Mouse (Mus musculus): ENCODE measurements around the gene Hemk1.
A peak's percentile ranks its signal among the peaks of the same experiment; 100 is the strongest.

Gene Hemk1

DNA sequence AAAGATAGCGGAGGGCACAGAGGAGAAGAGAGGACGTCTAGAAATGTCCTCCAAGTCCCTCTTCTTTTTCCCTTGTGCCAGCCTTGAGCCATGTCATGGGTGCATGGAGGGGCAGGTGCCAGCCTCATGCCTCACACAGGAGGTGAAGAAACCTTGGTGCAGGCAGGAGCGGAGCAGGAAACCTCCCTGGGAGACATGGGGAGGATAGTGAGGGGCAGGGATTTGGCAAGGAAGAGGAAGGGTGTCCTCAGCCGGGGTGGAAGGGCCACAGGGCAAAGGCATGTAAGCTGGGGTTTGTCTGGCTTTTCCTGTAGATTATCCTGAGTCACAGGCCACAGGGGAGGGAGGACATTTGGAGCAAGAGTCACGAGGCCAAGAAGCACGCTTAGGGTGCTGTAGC is 5.9 kb upstream of the Hemk1 start:
- DNase-seq (ENCODE audit: extremely low read depth, insufficient read length, low spot score), result peak; percentile 28

DNA sequence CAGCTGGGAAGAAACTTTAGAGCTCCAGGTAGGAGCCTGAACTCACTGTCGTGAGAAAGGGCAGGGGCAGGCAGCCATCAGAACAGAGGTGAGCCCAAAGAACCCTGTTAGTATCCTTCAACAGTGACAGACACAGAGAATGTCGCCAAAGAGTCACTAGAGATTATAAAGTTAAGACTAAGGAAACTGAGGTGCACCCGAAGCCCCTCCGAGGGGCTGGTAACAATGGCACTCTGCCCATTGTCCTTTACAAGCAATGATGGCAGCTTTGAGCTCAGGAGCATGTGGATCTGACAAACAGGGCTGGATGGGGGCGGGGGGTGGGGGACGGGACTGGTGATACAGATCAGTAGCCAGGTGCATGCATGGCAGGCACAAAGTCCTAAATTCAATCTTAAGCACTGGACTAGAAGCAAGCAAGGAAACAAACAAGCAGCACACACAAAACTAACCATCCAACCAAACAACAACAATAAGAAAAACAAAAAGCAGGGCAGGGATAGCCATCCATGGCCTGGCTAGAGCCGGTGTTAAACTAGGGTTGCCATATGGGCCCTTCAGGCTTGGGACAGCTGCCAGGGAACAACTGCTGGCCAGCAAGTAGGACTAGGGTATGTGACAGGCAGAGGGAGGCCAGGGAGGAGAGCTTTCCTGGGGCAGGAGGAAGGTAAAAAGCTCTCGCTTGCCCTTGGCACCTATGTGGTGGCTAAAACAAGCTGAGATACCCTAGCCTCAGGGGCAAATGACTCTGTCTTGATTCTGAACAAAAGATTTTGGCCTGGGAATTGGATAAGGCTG is 5.2 kb upstream of the Hemk1 start:
- no peak for DNase-seq (ENCODE audit: extremely low read depth, insufficient read length, low spot score)

GRCm38 (mm10) chr9:107342201-107342709 is 4.1 kb upstream of the Hemk1 start:
- DNase-seq (ENCODE audit: extremely low read depth, insufficient read length, low spot score), result no peak

DNA sequence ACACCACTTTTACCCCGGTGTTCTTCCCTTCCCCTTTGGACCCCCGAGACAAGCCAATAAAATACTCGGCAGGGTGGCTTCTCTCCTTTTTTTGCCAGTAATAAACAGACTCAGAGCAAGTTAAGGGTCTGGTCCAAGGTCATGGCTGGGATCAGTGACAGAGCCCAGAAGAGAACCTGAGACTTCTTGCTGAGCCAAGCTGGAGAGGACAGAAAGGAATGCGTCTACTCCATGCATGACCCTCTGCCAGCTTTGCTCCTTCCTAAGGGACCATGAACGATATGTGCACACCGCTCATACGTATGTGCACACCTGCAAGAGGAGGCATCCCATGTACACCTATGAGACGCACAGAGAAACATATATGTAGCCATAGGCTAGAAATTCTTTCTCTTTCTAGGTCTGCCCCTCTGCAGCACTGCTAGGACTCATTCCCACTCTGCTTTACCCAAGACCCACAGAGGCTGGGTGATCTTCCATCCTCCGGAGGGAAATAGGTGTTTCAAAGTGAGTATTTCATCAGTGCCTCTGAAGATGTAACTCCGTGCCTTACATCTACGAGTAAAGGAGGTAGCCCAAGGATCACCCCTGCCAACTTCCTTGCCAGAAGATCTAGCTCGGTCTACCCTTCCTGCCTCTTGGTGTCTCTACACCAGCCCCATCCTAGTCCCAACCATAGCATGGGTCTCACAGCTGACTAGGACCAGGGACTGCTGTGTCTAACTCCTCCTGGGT is 2.9 kb upstream of the Hemk1 start:
- DNase-seq (ENCODE audit: extremely low read depth, insufficient read length, low spot score), result no peak

DNA sequence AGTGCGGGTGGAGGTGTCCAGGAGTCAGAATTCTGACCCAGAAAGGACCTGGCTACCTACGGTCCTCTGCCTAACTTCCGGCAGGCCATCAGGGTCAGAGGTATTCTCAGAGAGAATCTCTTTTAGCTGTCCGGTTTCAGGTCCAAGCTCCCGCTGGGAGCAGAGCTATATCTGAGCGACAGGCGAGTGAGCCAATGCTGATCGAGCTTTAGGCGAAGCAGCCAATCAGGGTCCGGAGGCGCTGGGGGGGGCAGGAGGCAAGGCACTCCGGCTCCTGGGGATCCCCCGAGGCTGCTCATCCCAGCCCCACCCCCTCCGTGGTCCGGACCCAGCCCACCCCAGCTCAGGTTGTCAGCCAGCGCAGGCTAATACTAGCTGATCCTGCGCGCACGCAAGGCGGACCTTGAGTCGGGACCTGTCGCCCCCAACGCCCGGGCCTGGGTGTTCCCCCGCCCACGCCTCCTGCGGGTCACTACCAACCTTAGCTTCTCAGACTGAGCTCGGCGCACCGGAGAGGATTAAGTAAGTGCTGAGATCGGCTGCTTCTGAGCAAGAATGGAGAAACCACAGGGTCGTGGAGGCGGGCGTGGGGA is 2.2 kb upstream of the Hemk1 start, which contains the start of gene 6430571L13Rik:
Gene 6430571L13Rik, plus strand, starts transcription at position 336 of the 593 bp plus-strand sequence.
- peak; percentile 87 for DNase-seq (ENCODE audit: extremely low read depth, insufficient read length, low spot score)

GRCm38 (mm10) chr9:107336386-107336785 is 1.8 kb downstream of the Hemk1 start:
- no peak for DNase-seq (ENCODE audit: extremely low read depth, insufficient read length, low spot score)

DNA sequence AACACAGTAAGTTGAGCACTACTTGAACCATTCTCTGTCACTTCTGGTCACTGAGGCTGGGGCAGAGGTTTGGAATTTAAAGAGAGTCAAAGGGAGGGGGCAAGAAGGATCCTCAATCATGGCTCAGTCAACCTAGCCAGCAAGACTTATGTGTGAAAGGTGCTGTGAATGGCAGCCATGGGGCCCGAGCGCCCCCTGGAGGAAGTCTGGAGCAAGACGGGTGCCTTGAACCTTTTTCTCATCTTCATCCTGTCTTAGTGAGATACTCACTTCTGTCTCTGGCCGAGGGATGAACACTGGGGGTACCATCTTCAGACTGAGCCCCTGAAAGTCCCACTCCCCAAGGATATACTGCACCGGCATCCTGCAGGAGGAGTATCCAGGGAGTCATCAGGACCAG is 2.2 kb downstream of the Hemk1 start:
- DNase-seq (ENCODE audit: extremely low read depth, insufficient read length, low spot score), result peak; percentile 57

GRCm38 (mm10) chr9:107335046-107335445 is 3.1 kb downstream of the Hemk1 start:
- no peak for DNase-seq (ENCODE audit: extremely low read depth, insufficient read length, low spot score)

DNA sequence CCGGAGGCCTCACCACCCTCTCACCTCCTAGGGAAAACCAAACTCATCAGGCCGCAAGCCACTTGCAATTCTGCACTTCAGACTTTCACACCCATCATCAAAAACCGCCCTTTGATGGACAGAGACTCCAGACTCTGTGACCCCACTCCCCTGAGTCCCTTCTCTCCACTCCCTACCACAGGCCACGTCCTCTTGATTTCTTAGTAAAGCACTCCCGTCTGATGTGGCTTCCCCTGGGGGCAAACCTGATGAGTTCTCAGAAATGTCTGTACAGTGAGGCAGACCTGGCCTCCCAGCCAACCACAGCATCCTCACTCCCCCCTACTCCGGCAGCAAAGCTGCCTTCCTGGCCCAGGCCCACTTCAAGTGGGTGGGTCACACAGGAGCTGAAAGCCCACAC is 3.8 kb downstream of the Hemk1 start:
- DNase-seq (ENCODE audit: extremely low read depth, insufficient read length, low spot score), result no peak

- DNase-seq (ENCODE audit: extremely low read depth, insufficient read length, low spot score), result no peak
Observed at GRCm38 (mm10) chr9:107333686-107334085, 4.5 kb downstream of the Hemk1 start.

DNA sequence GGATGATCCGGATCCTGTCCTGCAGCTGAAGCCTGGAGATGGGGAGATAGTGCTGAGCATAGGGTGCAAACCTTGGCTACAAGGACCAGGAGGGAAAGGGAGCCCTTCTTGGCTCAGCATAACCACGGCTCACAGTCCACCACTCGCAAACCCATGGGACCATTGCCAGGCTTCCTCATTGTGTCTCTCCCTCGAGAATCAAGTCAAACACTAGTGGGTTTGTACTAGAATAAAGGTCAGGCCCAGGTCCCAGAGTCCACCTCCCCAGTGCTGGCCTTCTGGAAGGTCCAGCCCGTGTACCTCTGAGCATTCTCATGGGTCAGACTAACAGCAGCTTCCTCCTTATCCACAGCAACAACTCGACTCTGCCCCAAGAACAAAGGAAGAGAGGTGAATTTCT is 7.4 kb downstream of the Hemk1 start:
- DNase-seq (ENCODE audit: extremely low read depth, insufficient read length, low spot score), result no peak

- DNase-seq (ENCODE audit: extremely low read depth, insufficient read length, low spot score), result no peak
Observed at GRCm38 (mm10) chr9:107327879-107328620, 10.1 kb downstream of the Hemk1 start.

DNA sequence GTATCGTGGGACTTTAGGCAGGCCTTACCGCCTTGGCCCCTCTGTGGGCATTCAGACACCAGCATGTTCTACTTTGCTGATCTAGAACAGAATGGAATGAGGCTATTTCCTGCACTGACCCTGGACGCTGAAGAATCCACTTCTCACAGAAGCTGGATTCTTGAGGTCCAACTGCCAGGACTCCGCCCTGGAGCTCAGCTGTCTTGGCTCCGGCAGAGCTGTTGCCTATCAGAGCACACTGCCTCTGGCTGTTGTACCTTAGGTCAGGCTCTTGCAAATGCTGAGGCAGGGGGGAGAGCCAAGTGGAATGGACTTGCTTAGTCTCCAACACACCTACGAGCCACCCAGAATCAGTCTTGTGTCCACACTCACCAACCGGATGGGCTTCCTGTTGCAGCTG is 12.2 kb downstream of the Hemk1 start:
- DNase-seq (ENCODE audit: extremely low read depth, insufficient read length, low spot score), result no peak

DNA sequence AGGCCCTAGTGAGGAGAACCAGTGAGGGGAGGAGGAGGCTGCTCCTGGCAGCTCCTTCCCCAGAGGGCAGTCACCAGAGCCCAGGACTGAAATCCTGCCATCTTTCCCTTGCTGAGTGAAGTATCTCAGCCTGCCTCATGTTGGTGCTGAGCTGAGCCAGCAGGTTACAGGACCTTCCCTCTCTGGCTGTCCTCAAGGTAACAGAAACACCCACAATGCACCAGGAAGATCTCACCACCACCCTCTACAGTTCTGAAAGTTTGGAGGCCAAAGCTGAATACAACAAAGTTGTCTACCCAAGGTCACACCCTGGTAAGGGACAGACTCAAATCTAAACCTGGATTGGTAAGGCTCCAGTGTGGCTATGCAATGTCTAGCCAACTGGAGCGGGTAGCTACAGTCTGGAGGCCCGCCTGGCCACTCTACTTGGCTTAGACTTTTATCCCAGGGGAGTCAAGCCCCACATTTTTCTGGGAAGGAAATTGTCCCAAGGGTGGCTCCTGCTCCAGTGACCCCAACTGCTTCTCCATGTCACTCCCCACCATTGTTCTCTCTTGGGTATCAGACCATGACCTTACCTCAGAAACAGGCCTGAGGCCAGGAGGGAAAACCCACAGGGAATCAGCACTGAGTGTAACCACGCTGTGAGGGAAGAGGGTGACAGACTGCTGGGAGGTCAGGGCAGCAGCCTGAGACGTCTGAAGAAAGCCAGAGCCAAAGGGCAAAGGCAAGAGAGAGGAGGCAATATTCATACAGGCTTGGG is 13.2 kb downstream of the Hemk1 start:
- DNase-seq (ENCODE audit: extremely low read depth, insufficient read length, low spot score), result no peak

DNA sequence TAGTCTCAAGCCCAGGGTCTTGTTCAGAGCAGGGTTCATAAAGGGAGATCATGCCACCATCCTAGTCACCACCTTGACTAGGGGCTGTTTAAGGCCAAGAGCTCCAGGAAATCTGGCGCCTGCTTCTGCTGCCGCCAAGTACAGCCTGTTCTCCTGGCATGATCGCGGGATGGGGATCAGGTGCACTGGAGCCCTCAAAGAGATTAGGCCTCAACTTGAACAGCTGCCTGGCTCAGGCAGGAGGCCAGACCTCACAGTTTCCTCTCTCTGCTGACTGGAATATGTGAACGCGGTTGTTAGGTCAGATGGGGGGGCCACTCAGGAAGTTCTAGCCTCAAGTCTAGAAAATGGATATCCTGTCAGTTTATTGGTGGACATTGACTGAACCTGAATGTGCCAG is 14.6 kb downstream of the Hemk1 start:
- DNase-seq (ENCODE audit: extremely low read depth, insufficient read length, low spot score), result no peak

GRCm38 (mm10) chr9:107322461-107323050 is 15.6 kb downstream of the Hemk1 start:
- DNase-seq (ENCODE audit: extremely low read depth, insufficient read length, low spot score), result no peak

DNA sequence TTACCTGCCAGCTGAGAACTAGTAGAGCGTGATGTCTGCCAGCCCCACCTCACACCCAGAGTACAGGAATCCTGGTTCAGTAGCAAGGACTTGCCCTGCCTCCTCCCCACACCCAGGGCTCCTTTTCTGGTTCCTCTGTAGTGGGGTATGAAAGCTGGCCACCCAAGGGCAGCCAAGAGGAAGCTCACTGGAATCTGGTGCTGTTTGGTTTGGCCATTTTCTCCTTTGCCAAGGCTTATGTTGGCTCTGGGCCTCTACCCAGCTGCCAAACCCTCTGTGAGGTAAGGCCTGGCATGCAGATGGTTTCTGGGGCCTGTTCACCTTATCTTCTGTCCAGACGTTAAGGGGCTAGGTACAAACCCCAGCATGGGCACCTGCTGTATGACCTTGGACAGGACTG is 22.4 kb downstream of the Hemk1 start:
- DNase-seq (ENCODE audit: extremely low read depth, insufficient read length, low spot score), result no peak

DNA sequence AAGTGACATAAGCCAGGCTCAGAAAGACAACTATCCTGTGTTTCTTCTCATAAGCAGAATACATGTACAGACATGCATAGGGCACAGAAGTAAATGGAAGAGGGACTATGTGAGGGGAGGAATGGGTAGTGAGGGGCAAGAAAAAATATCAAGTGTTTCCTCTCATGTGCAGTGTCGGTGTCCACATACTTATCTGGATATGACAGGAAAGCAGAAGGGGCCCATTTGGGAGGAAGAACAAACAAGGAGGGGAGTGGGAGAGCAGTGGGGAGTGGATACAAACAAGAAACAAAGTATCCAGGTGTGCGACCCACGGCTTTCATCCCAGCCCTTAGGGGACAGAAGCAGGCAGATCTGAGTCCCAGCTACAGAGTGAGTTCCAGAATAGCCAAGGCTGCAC is 24.2 kb downstream of the Hemk1 start:
- no peak for DNase-seq (ENCODE audit: extremely low read depth, insufficient read length, low spot score)

- no peak for DNase-seq (ENCODE audit: extremely low read depth, insufficient read length, low spot score)
Observed at GRCm38 (mm10) chr9:107312811-107313584, 25.2 kb downstream of the Hemk1 start.

Data from 3134 (cell line).